Mouse (Mus musculus) G1E (cell line): ENCODE data around the gene Slc7a7.

ENCODE experiments used
- CTCF ChIP-seq: IDR thresholded peaks from 2 replicates; pipeline ENCODE4 v1.5.1; 2012; ENCODE audit warnings: low read depth, low read length, inconsistent platforms, mixed read lengths
- GATA1 ChIP-seq: IDR thresholded peaks from 2 replicates; pipeline ENCODE4 v1.6.1; 2012; ENCODE audit warnings: borderline replicate concordance, low read length, inconsistent platforms, mixed read lengths
- GATA2 ChIP-seq: IDR thresholded peaks from 2 replicates; pipeline ENCODE4 v1.6.1; 2012; ENCODE audit warnings: low read depth, low read length, inconsistent platforms, borderline replicate concordance
- POLR2AphosphoS5 ChIP-seq: IDR thresholded peaks from 2 replicates; pipeline ENCODE4 v1.6.1; 2012; ENCODE audit warnings: low read depth, low read length, inconsistent platforms; ENCODE audit not compliant: insufficient replicate concordance
- TAL1 ChIP-seq: conservative IDR thresholded peaks from 2 replicates; pipeline ENCODE4 v1.6.1; 2012; ENCODE audit warnings: low read depth, low read length, inconsistent platforms, mixed read lengths

DNA sequence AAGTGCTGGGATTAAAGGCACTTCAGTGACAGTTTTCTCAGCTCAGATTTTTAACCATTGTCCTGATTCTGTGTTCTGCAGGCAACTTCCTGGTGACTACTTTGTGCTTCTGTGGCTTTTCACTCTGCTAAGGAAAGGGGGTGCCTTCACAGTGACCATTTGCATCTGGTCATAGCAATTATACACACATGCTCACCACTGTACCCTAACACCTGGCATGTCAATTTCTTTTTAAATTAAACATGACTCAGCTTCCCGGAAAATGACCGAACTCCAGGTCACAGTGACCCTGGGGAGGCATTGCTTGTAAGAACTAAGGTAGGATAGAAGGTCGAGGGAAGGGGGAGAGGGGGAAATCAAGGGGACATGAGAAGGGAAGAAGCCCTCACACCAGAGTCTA is 23.8 kb downstream of the Slc7a7 start:
- TF ChIP-seq CTCF (no peak), TAL1 (no peak), GATA1 (no peak), POLR2AphosphoS5 (no peak), GATA2 (no peak)
